Mouse (Mus musculus) kidney, embryonic 16.5 days (tissue): ENCODE data around the gene Mipep. TPM values are rescaled to one million over a fixed set of nuclear protein-coding genes. Genes with fewer than 3 reads are reported as not detected.

Experiments used
- ATAC-seq: fragments of 200-750 bp; cut with Nextera tagmentation; 2 replicates; pipeline ENCODE4 v1.8.0; 2017; ENCODE audit warnings: moderate TSS enrichment; ENCODE audit not compliant: low FRiP score, low TSS enrichment
- H3K27ac ChIP-seq: fragments of 300-500 bp; sonication (generic); 2 replicates; pipeline ENCODE4 v1.5.1; 2014; ENCODE audit warnings: low read length
- H3K27me3 ChIP-seq: fragments of 300-500 bp; sonication (generic); 2 replicates; pipeline ENCODE4 v1.6.1; 2014; ENCODE audit warnings: low read length, control low read depth, mixed read lengths; ENCODE audit not compliant: insufficient read depth
- H3K36me3 ChIP-seq: fragments of 300-500 bp; sonication (generic); 2 replicates; pipeline ENCODE4 v1.6.1; 2014; ENCODE audit warnings: low read length, control low read depth, mixed read lengths; ENCODE audit not compliant: insufficient read depth
- H3K4me1 ChIP-seq: fragments of 300-500 bp; sonication (generic); 2 replicates; pipeline ENCODE4 v1.6.1; 2014; ENCODE audit warnings: low read length, control low read depth, mixed read lengths; ENCODE audit not compliant: insufficient read depth
- H3K4me2 ChIP-seq: fragments of 300-500 bp; sonication (generic); replicated peaks from 2 replicates; pipeline ENCODE4 v1.6.1; 2014; ENCODE audit warnings: low read depth, low read length
- H3K4me3 ChIP-seq: fragments of 300-500 bp; sonication (generic); 2 replicates; pipeline ENCODE4 v1.5.1; 2014; ENCODE audit warnings: mild to moderate bottlenecking, low read length
- H3K9ac ChIP-seq: fragments of 300-500 bp; sonication (generic); replicated peaks from 2 replicates; pipeline ENCODE4 v1.6.1; 2014; ENCODE audit warnings: low read length
- H3K9me3 ChIP-seq: fragments of 300-500 bp; sonication (generic); 2 replicates; pipeline ENCODE4 v1.6.1; 2016; ENCODE audit warnings: low read length, control low read depth
- WGBS: fragments of 180-500 bp; shearing (Covaris S2); extraction: QIAGEN DNeasy Blood & Tissue Kit; methylation state at CpG from one replicate; pipeline ENCODE4 v1.1.7; 2014; 5-methylcytosine and 5-hydroxymethylcytosine counted together
- polyA plus RNA-seq: library from polyadenylated mRNA; unstranded; fragments of >200 nt; fragmentation: Nextera tagmentation; extraction: Ambion mirVana; gene quantifications from 2 replicates; pipeline ENCODE4 v1.2.1, GENCODE M21; 2015

Gene Mipep
- polyA plus RNA-seq, 1 experiment from 2014 or later: 24.6 TPM

DNA sequence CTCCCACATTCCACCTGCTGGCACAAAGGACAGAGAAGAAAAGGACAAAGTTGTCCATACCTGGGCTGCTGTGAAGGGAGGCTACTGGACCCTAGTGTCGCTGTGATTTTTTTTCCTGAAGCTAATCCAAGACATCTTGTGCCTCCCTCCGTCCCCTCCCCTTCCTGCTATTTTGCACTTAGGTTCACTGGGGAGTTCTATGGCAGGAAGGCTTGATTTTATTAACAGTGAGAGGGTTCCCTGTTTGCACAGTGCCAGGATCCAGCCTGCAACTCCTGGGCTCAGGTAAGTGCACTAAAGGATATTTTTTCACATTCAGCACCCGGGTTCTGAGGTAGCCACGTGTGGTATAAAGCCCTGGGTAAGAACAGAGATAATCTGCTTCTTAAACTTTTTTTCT lies 16.5 kb upstream of the Mipep start, which contains the start of gene C1qtnf9:
Gene C1qtnf9, plus strand, starts transcription at position 251 of the 400 bp plus-strand sequence.
- H3K9ac ChIP-seq: no peak within 1 kb of the TSS
- no peak within 1 kb of the TSS for H3K4me2 ChIP-seq
- 0 out of 2 replicates have a peak within 1 kb of the TSS, but pooled peaks have one; percentile 10 for H3K27ac ChIP-seq
- no peaks in the 10 kb centered on the region for H3K9me3 ChIP-seq
- H3K4me3 ChIP-seq: no peak within 1 kb of the TSS
- 64% methylated on average over 4 of the region's 4 CpGs for WGBS
- no peaks in the 10 kb centered on the region for H3K27me3 ChIP-seq
- peaks cover 10% of the 10 kb centered on the region for H3K4me1 ChIP-seq
- H3K36me3 ChIP-seq: no peaks in the 10 kb centered on the region
- no peak for ATAC-seq

DNA sequence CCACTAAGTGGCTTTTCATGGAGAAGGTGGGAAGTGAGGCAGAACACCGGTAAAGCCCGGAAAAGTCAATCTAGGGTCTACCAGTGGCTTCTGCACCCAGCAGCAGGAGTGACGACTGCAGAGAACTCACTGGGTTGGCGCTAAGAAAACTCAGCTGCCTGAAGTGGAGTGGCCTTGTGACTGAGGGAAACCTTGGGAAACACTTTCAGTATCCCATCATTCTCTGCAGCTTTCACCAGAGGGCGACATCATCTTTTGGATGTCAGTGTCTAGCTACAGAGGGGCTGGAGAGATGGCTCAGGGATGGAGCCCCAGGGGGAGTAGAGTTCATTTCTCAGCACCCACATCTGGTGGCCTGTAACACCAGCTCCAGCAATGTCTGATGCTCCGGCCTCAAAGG lies 15.0 kb upstream of the Mipep start:
- WGBS: 47% methylated on average over 6 of the region's 6 CpGs
- H3K27me3 ChIP-seq: no peaks in the 10 kb centered on the region
- no peak overlapping the region for H3K4me2 ChIP-seq
- H3K9ac ChIP-seq: no peak overlapping the region
- no peaks in the 10 kb centered on the region for H3K36me3 ChIP-seq
- ATAC-seq: no peak
- no peak overlapping the region for H3K4me3 ChIP-seq
- no peak overlapping the region for H3K27ac ChIP-seq
- peaks cover 10% of the 10 kb centered on the region for H3K4me1 ChIP-seq
- no peaks in the 10 kb centered on the region for H3K9me3 ChIP-seq

DNA sequence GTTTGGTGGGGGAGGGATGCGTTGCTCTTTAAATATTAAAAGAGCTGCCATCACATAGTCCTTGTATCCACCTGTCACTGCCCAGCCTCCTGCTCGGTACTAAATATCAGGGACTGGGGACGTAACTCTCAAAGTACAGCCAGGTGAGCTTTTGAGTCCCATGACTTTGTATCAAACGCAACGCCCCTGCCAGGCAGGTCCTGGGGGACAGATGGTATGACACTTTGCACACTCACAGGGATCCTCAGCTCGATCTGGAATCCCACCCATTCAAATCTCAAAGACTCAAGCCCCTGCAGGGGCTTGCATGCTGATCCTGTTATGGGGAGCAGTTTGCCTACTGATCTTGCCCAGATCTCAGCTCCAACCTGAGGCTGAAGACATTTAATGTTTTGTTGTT lies 13.8 kb upstream of the Mipep start:
- no peaks in the 10 kb centered on the region for H3K9me3 ChIP-seq
- H3K27me3 ChIP-seq: no peaks in the 10 kb centered on the region
- no peaks in the 10 kb centered on the region for H3K36me3 ChIP-seq
- no peaks in the 10 kb centered on the region for H3K4me1 ChIP-seq
- no peak overlapping the region for H3K4me2 ChIP-seq
- no peak overlapping the region for H3K9ac ChIP-seq
- no peak overlapping the region for H3K27ac ChIP-seq
- ATAC-seq: no peak
- 80% methylated on average over 6 of the region's 6 CpGs for WGBS
- H3K4me3 ChIP-seq: no peak overlapping the region

DNA sequence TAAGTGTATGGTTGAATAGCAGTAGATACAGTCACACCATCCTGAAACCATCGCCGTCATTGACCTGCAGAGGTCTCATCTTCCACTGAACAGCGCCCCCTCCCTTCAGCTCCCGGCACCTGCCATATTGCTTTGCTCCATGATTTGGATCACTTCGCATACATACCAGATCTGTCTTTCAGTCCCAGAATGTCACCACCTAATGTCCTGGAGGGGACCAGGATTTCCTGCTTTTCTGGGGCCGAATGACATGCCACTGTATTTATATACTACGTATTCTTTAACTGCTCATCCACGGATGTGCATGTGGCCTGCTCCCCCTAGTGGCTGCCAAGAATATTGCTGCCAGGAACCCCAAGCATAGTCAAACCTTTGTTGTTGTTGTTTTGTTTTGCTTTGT lies 13.3 kb upstream of the Mipep start:
- Histone ChIP-seq H3K4me3 (peak overlapping the region; percentile 35), H3K27me3 (no peaks in the 10 kb centered on the region), H3K4me1 (no peaks in the 10 kb centered on the region), H3K9me3 (no peaks in the 10 kb centered on the region), H3K9ac (no peak overlapping the region), H3K36me3 (no peaks in the 10 kb centered on the region), H3K27ac (no peak overlapping the region), H3K4me2 (peak overlapping the region; percentile 57)
- ATAC-seq: no peak
- 4% methylated on average over 8 of the region's 8 CpGs for WGBS

DNA sequence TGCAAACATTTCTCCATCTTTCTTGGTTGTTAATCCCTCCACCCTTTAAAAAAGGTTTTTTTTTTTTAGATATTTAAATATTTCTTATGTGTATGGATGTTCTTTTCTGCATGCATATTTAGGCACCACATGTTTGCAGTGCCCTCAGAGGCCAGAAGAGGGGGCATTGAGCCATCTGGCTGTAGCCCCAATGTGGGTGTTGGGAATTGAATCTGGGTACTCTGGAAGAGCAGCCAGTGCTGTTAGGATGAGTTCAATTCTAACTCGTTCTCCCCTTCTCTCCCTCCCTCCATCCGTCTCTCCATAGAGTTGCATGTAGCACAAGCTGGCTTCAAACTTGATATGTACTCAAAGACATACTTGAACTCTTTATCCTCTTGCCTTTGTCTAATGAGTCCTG lies 10.9 kb upstream of the Mipep start:
- no peak for ATAC-seq

DNA sequence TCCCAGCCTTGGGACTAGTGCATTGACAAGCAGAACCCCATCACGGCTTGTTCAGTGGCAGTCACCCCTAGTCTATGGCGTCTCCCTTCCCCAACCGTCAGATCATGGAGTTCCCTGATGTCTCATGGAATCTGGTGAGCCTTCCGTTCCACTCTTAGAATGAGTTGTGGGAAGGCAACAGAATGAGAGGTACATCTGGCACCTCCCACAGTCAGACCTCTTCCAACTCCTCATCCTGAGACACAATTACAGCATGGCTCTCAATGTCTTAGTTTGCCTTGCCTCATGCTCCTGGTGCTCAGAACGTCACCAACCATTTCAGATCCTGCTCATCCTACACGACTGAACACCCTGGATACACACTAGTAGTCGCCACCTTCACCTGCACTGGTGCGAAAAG lies 7.9 kb upstream of the Mipep start:
- Histone ChIP-seq H3K9ac (no peak overlapping the region), H3K9me3 (no peaks in the 10 kb centered on the region), H3K36me3 (no peaks in the 10 kb centered on the region), H3K4me1 (no peaks in the 10 kb centered on the region), H3K4me2 (no peak overlapping the region), H3K4me3 (no peak overlapping the region), H3K27me3 (no peaks in the 10 kb centered on the region), H3K27ac (no peak overlapping the region)
- WGBS: 80% methylated on average over 8 of the region's 8 CpGs
- no peak for ATAC-seq

More for the DNA sequence above, 10.9 kb upstream of the Mipep start:
- no peak overlapping the region for H3K4me2 ChIP-seq
- no peak overlapping the region for H3K9ac ChIP-seq
- no peaks in the 10 kb centered on the region for H3K36me3 ChIP-seq
- 89% methylated on average over 2 of the region's 2 CpGs for WGBS
- no peaks in the 10 kb centered on the region for H3K27me3 ChIP-seq
- H3K9me3 ChIP-seq: no peaks in the 10 kb centered on the region
- no peak overlapping the region for H3K4me3 ChIP-seq
- no peak overlapping the region for H3K27ac ChIP-seq
- no peaks in the 10 kb centered on the region for H3K4me1 ChIP-seq

DNA sequence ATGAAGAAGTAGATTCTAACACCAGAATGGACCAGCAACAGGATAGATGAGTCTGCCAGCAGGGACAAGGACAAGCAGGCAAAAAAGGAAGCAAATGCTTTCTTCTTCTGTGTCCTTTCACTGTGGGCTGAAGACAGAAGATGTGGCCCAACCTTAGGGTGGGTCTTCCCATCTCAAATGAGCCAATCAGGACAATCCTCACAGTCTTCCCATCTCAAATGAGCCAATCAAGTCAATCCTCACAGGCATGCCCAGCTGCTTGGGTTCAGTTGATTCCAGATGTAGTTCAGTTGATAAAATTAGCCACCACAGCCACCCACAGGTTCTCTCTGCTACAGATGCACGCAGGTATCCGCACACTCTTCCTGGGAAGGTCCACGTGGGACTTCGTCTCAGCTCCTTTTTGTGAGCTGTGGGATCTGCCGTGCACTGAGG lies 6.9 kb upstream of the Mipep start:
- Histone ChIP-seq H3K4me3 (no peak overlapping the region), H3K27ac (no peak overlapping the region), H3K4me1 (no peaks in the 10 kb centered on the region), H3K9ac (no peak overlapping the region), H3K27me3 (no peaks in the 10 kb centered on the region), H3K4me2 (no peak overlapping the region), H3K36me3 (no peaks in the 10 kb centered on the region), H3K9me3 (no peaks in the 10 kb centered on the region)
- ATAC-seq: no peak
- 86% methylated on average over 5 of the region's 5 CpGs for WGBS

DNA sequence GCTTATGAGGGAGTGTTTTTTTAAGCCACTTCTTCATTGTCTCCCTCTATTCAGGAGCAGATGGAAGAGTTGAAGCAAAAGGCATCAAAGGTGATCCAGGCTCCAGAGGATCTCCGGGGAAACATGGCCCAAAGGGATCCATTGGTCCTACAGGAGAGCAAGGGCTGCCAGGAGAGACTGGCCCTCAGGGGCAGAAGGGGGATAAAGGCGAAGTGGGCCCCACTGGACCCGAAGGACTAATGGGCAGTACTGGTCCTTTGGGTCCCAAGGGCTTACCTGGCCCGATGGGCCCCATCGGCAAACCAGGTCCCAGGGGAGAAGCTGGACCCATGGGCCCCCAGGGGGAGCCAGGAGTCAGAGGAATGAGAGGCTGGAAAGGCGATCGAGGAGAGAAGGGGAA lies 5.2 kb upstream of the Mipep start:
- Histone ChIP-seq H3K27me3 (no peaks in the 10 kb centered on the region), H3K27ac (no peak overlapping the region), H3K4me2 (no peak overlapping the region), H3K36me3 (no peaks in the 10 kb centered on the region), H3K9me3 (no peaks in the 10 kb centered on the region), H3K9ac (no peak overlapping the region), H3K4me3 (no peak overlapping the region), H3K4me1 (no peaks in the 10 kb centered on the region)
- no peak for ATAC-seq
- WGBS: 98% methylated on average over 7 of the region's 7 CpGs

DNA sequence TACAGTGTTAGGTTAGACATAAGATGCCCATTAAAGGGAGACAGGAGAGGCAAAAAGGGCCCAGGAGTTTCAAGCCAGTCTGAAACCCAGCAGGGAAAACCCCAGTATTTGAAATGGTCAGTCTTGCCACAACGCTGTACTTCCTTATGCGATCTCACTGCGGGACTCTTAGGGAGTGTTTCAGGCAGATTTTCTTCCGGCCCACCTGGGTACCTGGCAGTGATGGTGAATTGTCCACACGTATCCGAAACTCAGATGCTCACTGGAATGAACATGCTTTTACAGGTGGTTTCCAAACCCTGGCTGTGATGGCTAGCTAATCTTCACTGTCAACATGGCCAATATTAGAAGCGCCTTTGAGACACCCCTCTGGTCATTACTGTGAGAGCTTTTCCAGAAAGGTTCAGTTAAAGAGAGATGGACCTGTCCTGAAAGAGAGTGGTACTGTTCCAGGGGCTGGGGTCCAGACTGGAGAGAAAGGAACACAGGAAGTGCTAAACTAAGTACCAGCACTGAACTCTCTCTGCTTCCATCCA lies 2.2 kb upstream of the Mipep start:
- 50% methylated on average over 7 of the region's 7 CpGs for WGBS
- no peak overlapping the region for H3K4me2 ChIP-seq
- H3K9ac ChIP-seq: no peak overlapping the region
- H3K36me3 ChIP-seq: no peaks in the 10 kb centered on the region
- no peak for ATAC-seq
- H3K4me3 ChIP-seq: no peak overlapping the region
- no peaks in the 10 kb centered on the region for H3K27me3 ChIP-seq
- H3K9me3 ChIP-seq: no peaks in the 10 kb centered on the region
- H3K4me1 ChIP-seq: peaks cover 9% of the 10 kb centered on the region; the same call in 1 of the 2 replicates
- H3K27ac ChIP-seq: no peak overlapping the region

DNA sequence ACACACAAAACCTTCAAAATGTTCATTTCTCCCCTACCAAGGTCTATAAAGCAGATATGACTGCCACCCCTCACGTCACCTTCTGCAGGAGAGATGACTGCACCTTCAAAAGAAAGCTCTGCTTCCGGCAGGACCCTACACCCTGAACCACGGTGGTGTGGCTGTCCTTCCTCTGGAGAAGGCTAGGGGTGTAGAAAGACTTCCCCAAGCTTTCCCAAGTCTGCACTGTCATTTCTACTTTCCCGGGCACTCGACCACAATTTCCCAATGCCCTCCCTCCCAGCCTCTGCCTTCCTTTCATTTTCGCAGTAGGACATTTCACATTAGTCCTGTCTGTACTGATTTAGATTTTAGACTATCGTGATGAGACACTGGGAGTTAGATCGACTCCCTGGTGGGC lies 1.2 kb upstream of the Mipep start:
- ATAC-seq: no peak
- WGBS: 50% methylated on average over 8 of the region's 8 CpGs
- Histone ChIP-seq H3K27me3 (no peaks in the 10 kb centered on the region), H3K27ac (no peak overlapping the region), H3K9ac (no peak overlapping the region), H3K36me3 (peaks cover 8% of the 10 kb centered on the region; the same call in 1 of the 2 replicates), H3K4me3 (no peak overlapping the region), H3K9me3 (no peaks in the 10 kb centered on the region), H3K4me2 (no peak overlapping the region), H3K4me1 (peaks cover 9% of the 10 kb centered on the region; the same call in 1 of the 2 replicates)
